Mouse (Mus musculus) ES-E14 (cell line): ENCODE data around the gene Cldn10.

Experiments
- CHD2 ChIP-seq: IDR thresholded peaks from 2 replicates; pipeline ENCODE4 v1.6.1; 2014; ENCODE audit warnings: mild to moderate bottlenecking, low read depth, low read length, inconsistent platforms
- HCFC1 ChIP-seq: IDR thresholded peaks from 2 replicates; pipeline ENCODE4 v1.6.1; 2012; ENCODE audit warnings: low read length, inconsistent platforms, borderline replicate concordance; ENCODE audit not compliant: insufficient read depth
- MAFK ChIP-seq: IDR thresholded peaks from 2 replicates; pipeline ENCODE4 v1.6.1; 2014; ENCODE audit warnings: mild to moderate bottlenecking, low read depth, low read length, inconsistent platforms; ENCODE audit not compliant: insufficient read depth
- ZC3H11A ChIP-seq: IDR thresholded peaks from 2 replicates; pipeline ENCODE4 v1.6.1; 2012; ENCODE audit warnings: low read depth, mild to moderate bottlenecking, inconsistent platforms, low read length, borderline replicate concordance
- ZNF384 ChIP-seq: IDR thresholded peaks from 2 replicates; pipeline ENCODE4 v1.6.1; 2012; ENCODE audit warnings: low read depth, low read length, inconsistent platforms

DNA sequence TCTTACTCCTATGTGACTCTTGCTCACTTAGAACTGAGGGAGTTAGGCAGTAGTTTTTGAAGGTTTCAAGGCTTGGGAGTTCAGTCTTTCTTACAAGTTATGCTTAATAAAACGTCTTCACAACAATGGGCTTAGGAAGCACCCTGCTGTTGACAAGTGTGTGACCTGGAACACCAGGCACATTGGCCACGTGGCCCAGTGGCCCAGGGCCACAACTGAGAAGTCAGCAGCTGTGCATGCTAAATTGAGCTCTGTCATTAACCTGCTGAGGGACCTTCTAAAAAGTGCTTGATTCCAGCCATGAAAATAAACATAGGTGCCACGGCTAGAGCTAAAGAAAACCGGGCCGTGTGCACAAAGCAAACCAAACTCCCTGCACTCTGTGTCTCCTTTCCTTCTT lies 51.7 kb downstream of the Cldn10 start:
- TF ChIP-seq ZC3H11A: no peak
- TF ChIP-seq ZNF384: no peak
- TF ChIP-seq CHD2: no peak
- TF ChIP-seq HCFC1: no peak
- TF ChIP-seq MAFK: no peak
